Mouse (Mus musculus) adrenal gland, postnatal 14 days (tissue): Measurements from ENCODE around the gene Uap1. TPM values are rescaled to one million over a fixed set of nuclear protein-coding genes. Genes with fewer than 3 reads are reported as not detected.
"Not testable (repeated sequence)": the region's sequence is repeated elsewhere in the genome, so short reads cannot be mapped to it uniquely, and the experiment has no call there.

Experiments
- DNase-seq: peaks from one replicate; pipeline ENCODE4 v3.0.0; 2021; ENCODE audit warnings: mixed read lengths
- total RNA-seq: library from RNA; stranded (reverse); gene quantifications from 2 replicates; pipeline ENCODE4 v1.2.3, GENCODE M21; 2021

Uap1 gene
- total RNA-seq, 1 experiment from 2014 or later = 67.1 TPM

GRCm38 (mm10) chr1:170113616-170114015 is 61.1 kb downstream of the Uap1 start:
- no peak for DNase-seq

- DNase-seq = no peak
Observed at GRCm38 (mm10) chr1:170112261-170112660, 62.5 kb downstream of the Uap1 start.

GRCm38 (mm10) chr1:170111651-170112226 is 63.0 kb downstream of the Uap1 start:
- peak; percentile 21 for DNase-seq

- peak; percentile 37 for DNase-seq
Observed at GRCm38 (mm10) chr1:170110516-170111332, 64.0 kb downstream of the Uap1 start, which contains the start of gene Ddr2. Gene Ddr2 (minus strand): TSS chr1:170110762.

GRCm38 (mm10) chr1:170109776-170110515 is 64.8 kb downstream of the Uap1 start:
- peak; percentile 11 for DNase-seq

- DNase-seq = not testable (repeated sequence)
Observed at GRCm38 (mm10) chr1:170102814-170103213, 71.9 kb downstream of the Uap1 start.

Other genes starting within 250 kb of the Uap1 start
- 0.34 TPM in 1 of 2 replicates, not detected in the other for gene Ccdc190, start 246.3 kb downstream of the Uap1 start, total RNA-seq
- gene Hsd17b7, start 205.7 kb downstream of the Uap1 start, total RNA-seq = 16.2 and 27.8 TPM in 2 replicates
- gene Ddr2, start 64.2 kb downstream of the Uap1 start, total RNA-seq = 18.5 and 22.0 TPM in 2 replicates
- 54.8 and 55.6 TPM in 2 replicates for gene Uhmk1, start 40.4 kb upstream of the Uap1 start, total RNA-seq
- not detected in 2 replicates for gene Sh2d1b2, start 57.8 kb upstream of the Uap1 start, total RNA-seq
- 0.26 TPM in 1 of 2 replicates, not detected in the other for gene Sh2d1b1, start 102.4 kb upstream of the Uap1 start, total RNA-seq
- 5.3 and 6.2 TPM in 2 replicates for gene Gm7694, start 131.4 kb upstream of the Uap1 start, total RNA-seq
- gene Spata46, start 133.8 kb upstream of the Uap1 start, total RNA-seq = not detected in 2 replicates